Mouse (Mus musculus): ENCODE data around the gene Ubqln5. TPM values are rescaled to one million over a fixed set of nuclear protein-coding genes. Genes with fewer than 3 reads are reported as not detected.

The Ubqln5 gene
- polyA plus RNA-seq, 1 experiment from 2014 or later, result not detected

Other genes with a start within 250 kb of the Ubqln5 start
- not detected in 2 replicates for gene Olfr66, start 243.6 kb downstream of the Ubqln5 start, polyA plus RNA-seq (2015; fragmentation: Nextera tagmentation; extraction: Ambion mirVana)
- gene Olfr64, start 235.3 kb downstream of the Ubqln5 start, polyA plus RNA-seq (2015; fragmentation: Nextera tagmentation; extraction: Ambion mirVana), result not detected in 2 replicates
- not detected in 2 replicates for gene Olfr65, start 226.3 kb downstream of the Ubqln5 start, polyA plus RNA-seq (2015; fragmentation: Nextera tagmentation; extraction: Ambion mirVana)
- gene Olfr631, start 201.0 kb downstream of the Ubqln5 start, polyA plus RNA-seq (2015; fragmentation: Nextera tagmentation; extraction: Ambion mirVana), result not detected in 2 replicates
- gene Olfr632, start 195.5 kb downstream of the Ubqln5 start, polyA plus RNA-seq (2015; fragmentation: Nextera tagmentation; extraction: Ambion mirVana), result not detected in 2 replicates
- not detected in 2 replicates for gene Olfr633, start 185.4 kb downstream of the Ubqln5 start, polyA plus RNA-seq (2015; fragmentation: Nextera tagmentation; extraction: Ambion mirVana)
- not detected in 2 replicates for gene Olfr635, start 158.7 kb downstream of the Ubqln5 start, polyA plus RNA-seq (2015; fragmentation: Nextera tagmentation; extraction: Ambion mirVana)
- gene Olfr638, start 131.1 kb downstream of the Ubqln5 start, polyA plus RNA-seq (2015; fragmentation: Nextera tagmentation; extraction: Ambion mirVana), result not detected in 2 replicates
- 0.04 TPM in 1 of 2 replicates, not detected in the other for gene Olfr639, start 112.5 kb downstream of the Ubqln5 start, polyA plus RNA-seq (2015; fragmentation: Nextera tagmentation; extraction: Ambion mirVana)
- gene Olfr640, start 104.3 kb downstream of the Ubqln5 start, polyA plus RNA-seq (2015; fragmentation: Nextera tagmentation; extraction: Ambion mirVana), result not detected in 2 replicates
- not detected in 2 replicates for gene Olfr641, start 94.4 kb downstream of the Ubqln5 start, polyA plus RNA-seq (2015; fragmentation: Nextera tagmentation; extraction: Ambion mirVana)
- gene Olfr642, start 77.2 kb downstream of the Ubqln5 start, polyA plus RNA-seq (2015; fragmentation: Nextera tagmentation; extraction: Ambion mirVana), result not detected in 2 replicates
- gene 4930516K23Rik, start 68.4 kb downstream of the Ubqln5 start, polyA plus RNA-seq (2015; fragmentation: Nextera tagmentation; extraction: Ambion mirVana), result not detected in 2 replicates
- 0.05 TPM in 1 of 2 replicates, not detected in the other for gene Olfr644, start 58.0 kb downstream of the Ubqln5 start, polyA plus RNA-seq (2015; fragmentation: Nextera tagmentation; extraction: Ambion mirVana)
- gene Olfr645, start 44.4 kb downstream of the Ubqln5 start, polyA plus RNA-seq (2015; fragmentation: Nextera tagmentation; extraction: Ambion mirVana), result not detected in 2 replicates
- not detected in 2 replicates for gene Olfr646, start 25.0 kb downstream of the Ubqln5 start, polyA plus RNA-seq (2015; fragmentation: Nextera tagmentation; extraction: Ambion mirVana)
- not detected in 2 replicates for gene Olfr643, start 7.6 kb upstream of the Ubqln5 start, polyA plus RNA-seq (2015; fragmentation: Nextera tagmentation; extraction: Ambion mirVana)
- not detected in 2 replicates for gene Ubqln3, start 13.5 kb upstream of the Ubqln5 start, polyA plus RNA-seq (2015; fragmentation: Nextera tagmentation; extraction: Ambion mirVana)
- gene Ubqlnl, start 20.7 kb upstream of the Ubqln5 start, polyA plus RNA-seq (2015; fragmentation: Nextera tagmentation; extraction: Ambion mirVana), result not detected in 2 replicates
- not detected in 2 replicates for gene Olfm5, start 35.0 kb upstream of the Ubqln5 start, polyA plus RNA-seq (2015; fragmentation: Nextera tagmentation; extraction: Ambion mirVana)
- gene Olfr648, start 53.6 kb upstream of the Ubqln5 start, polyA plus RNA-seq (2015; fragmentation: Nextera tagmentation; extraction: Ambion mirVana), result 0.13 and 0.22 TPM in 2 replicates
- gene Olfr649, start 66.2 kb upstream of the Ubqln5 start, polyA plus RNA-seq (2015; fragmentation: Nextera tagmentation; extraction: Ambion mirVana), result not detected in 2 replicates
- 1.1 and 1.4 TPM in 2 replicates for gene Trim6, start 89.0 kb upstream of the Ubqln5 start, polyA plus RNA-seq (2015; fragmentation: Nextera tagmentation; extraction: Ambion mirVana)
- gene Trim34a, start 114.6 kb upstream of the Ubqln5 start, polyA plus RNA-seq (2015; fragmentation: Nextera tagmentation; extraction: Ambion mirVana), result 1.4 TPM in 2 replicates
- gene Trim5, start 158.3 kb upstream of the Ubqln5 start, polyA plus RNA-seq (2015; fragmentation: Nextera tagmentation; extraction: Ambion mirVana), result 0.10 and 0.41 TPM in 2 replicates
- gene Trim12a, start 185.6 kb upstream of the Ubqln5 start, polyA plus RNA-seq (2015; fragmentation: Nextera tagmentation; extraction: Ambion mirVana), result 6.1 and 7.1 TPM in 2 replicates
- 0.17 TPM in 1 of 2 replicates, not detected in the other for gene Trim34b, start 199.6 kb upstream of the Ubqln5 start, polyA plus RNA-seq (2015; fragmentation: Nextera tagmentation; extraction: Ambion mirVana)
- 2.4 and 2.7 TPM in 2 replicates for gene Trim12c, start 223.5 kb upstream of the Ubqln5 start, polyA plus RNA-seq (2015; fragmentation: Nextera tagmentation; extraction: Ambion mirVana)
- 0.05 TPM in 1 of 2 replicates, not detected in the other for gene Trim30b, start 240.1 kb upstream of the Ubqln5 start, polyA plus RNA-seq (2015; fragmentation: Nextera tagmentation; extraction: Ambion mirVana)